Mouse (Mus musculus): ENCODE data around the gene Spata7. TPM values are rescaled to one million over a fixed set of nuclear protein-coding genes. Genes with fewer than 3 reads are reported as not detected.

Gene Spata7
- polyA plus RNA-seq, 1 experiment from 2014 or later, result 19.5 TPM

DNA sequence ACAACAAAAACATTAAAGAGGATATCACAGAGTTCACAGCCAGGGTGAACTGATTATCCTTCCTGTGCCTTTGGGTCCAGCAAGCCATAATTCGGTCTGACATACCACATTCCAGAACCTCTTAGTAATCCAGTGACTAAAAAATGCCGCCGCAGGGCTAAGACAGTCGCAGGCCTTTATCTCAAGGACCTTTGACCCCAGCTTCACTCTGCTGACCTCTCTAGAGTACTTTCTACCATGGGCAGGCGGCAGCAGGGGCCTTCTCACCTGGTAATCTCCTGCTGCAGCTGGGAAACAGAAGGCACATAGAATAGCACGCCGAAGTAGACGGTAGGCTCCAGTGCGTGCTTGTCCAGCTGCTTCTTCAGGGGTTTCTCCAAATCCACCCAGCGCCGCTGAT lies 86.8 kb downstream of the Spata7 start:
- 38% methylated on average over 11 of the region's 11 CpGs for WGBS
- no peak overlapping the region; the same call in 1 of the 2 replicates for H3K9ac ChIP-seq
- H3K27ac ChIP-seq, result no peak overlapping the region
- H3K27me3 ChIP-seq, result no peaks in the 10 kb centered on the region
- peaks cover 15% of the 10 kb centered on the region; the same call in 1 of the 2 replicates for H3K4me1 ChIP-seq
- H3K4me3 ChIP-seq, result no peak overlapping the region
- no peak for ATAC-seq (ENCODE audit: low FRiP score, low read depth)
- no peaks in the 10 kb centered on the region for H3K36me3 ChIP-seq
- no peaks in the 10 kb centered on the region for H3K9me3 ChIP-seq
- no peak overlapping the region for H3K4me2 ChIP-seq (replicated peaks)

DNA sequence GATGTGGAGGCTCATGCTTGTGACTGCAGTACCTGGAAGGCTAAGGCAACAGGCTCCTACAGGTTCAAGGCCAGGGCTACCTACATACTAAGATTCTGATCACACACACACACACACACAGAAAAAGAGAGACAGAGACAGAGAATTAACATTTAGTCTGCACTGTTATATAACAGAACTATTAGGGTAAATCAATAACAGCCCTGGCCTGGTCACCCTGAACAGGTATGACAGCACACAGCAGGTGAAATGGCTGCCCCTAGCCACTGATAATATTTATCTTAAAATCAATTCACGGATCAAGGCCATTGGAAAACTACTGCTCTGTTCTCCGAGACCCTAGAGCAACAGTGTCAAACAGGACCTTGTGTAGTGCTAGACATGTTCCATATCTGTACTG lies 88.2 kb downstream of the Spata7 start:
- Histone ChIP-seq H3K4me2 (replicated peaks) (no peak overlapping the region), H3K36me3 (no peaks in the 10 kb centered on the region), H3K27me3 (no peaks in the 10 kb centered on the region), H3K27ac (no peak overlapping the region), H3K9me3 (no peaks in the 10 kb centered on the region), H3K4me1 (peaks cover 29% of the 10 kb centered on the region), H3K4me3 (no peak overlapping the region), H3K9ac (no peak overlapping the region)
- ATAC-seq (ENCODE audit: low FRiP score, low read depth), result no peak
- WGBS, result 99% methylated on average over 2 of the region's 2 CpGs

Other genes with a start within 250 kb of the Spata7 start
- gene Kcnk10, start 49.8 kb upstream of the Spata7 start, polyA plus RNA-seq (2015; fragmentation: Nextera tagmentation; extraction: Ambion mirVana), result 0.05 and 0.15 TPM in 2 replicates
- gene Ptpn21, start 109.2 kb downstream of the Spata7 start, polyA plus RNA-seq (2015; fragmentation: Nextera tagmentation; extraction: Ambion mirVana), result 6.1 and 7.6 TPM in 2 replicates
- 129 and 136 TPM in 2 replicates for gene Zc3h14, start 118.8 kb downstream of the Spata7 start, polyA plus RNA-seq (2015; fragmentation: Nextera tagmentation; extraction: Ambion mirVana)